Mouse (Mus musculus): ENCODE results near the gene Fzr1. TPM values are rescaled to one million over a fixed set of nuclear protein-coding genes. Genes with fewer than 3 reads are reported as not detected.

Gene Fzr1
- total RNA-seq, 1 experiment from 2014 or later = 24.8 TPM

DNA sequence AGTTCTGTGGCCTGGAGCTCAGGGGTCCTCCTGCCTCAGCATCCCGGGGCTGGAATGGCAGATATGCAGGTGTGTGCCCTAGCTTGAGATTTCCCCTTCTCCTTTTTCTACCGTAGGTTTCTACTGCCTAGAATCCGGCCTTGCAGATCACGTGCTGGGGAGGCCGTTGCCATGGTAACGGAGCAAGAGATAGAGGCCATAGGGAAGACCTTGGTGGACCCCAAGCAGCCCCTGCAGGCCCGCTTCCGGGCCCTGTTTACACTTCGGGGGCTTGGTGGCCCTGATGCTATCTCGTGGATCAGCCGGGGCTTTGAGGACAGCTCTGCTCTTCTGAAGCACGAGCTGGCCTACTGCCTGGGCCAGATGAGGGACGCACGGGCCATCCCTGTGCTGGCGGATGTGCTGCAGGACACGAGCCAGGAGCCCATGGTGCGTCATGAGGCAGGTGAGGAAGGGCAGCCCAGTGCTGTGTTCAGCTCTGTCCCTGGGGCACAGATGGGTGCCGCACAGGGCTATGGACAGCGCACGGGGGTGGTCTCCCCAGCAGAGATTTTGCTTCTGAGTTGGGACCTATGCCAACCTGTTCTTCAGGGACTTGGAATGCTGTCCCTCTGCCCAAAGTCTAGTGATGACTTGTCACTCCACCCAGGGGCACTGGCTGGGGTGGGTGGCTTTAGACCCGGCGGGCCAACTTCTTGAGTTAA, 7.4 kb upstream of the Fzr1 start:
- ATAC-seq (replicated peaks; ENCODE audit: low read depth, poor library complexity, severe bottlenecking) = no peak

DNA sequence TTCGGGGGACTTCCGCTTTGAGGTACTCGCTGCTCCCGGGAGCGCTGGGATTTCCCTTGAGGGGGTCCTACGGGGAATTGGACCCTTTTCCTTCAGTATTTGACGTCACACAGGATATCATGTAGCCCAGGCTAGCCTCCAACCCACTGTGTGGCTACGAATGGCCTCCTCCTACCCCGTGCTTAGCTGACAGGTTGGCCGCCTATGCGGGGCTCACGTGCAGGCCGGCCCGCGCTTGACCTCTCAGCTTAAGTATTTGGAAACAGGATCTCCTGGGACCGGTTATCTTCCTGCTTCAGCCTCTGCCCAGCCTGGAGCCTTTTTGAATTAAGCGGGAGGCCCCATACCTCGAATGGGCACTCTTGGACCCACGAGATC, 6.3 kb upstream of the Fzr1 start:
- peak; percentile 0; the same call in 1 of the 2 replicates for ATAC-seq (replicated peaks; ENCODE audit: low read depth, poor library complexity, severe bottlenecking)

DNA sequence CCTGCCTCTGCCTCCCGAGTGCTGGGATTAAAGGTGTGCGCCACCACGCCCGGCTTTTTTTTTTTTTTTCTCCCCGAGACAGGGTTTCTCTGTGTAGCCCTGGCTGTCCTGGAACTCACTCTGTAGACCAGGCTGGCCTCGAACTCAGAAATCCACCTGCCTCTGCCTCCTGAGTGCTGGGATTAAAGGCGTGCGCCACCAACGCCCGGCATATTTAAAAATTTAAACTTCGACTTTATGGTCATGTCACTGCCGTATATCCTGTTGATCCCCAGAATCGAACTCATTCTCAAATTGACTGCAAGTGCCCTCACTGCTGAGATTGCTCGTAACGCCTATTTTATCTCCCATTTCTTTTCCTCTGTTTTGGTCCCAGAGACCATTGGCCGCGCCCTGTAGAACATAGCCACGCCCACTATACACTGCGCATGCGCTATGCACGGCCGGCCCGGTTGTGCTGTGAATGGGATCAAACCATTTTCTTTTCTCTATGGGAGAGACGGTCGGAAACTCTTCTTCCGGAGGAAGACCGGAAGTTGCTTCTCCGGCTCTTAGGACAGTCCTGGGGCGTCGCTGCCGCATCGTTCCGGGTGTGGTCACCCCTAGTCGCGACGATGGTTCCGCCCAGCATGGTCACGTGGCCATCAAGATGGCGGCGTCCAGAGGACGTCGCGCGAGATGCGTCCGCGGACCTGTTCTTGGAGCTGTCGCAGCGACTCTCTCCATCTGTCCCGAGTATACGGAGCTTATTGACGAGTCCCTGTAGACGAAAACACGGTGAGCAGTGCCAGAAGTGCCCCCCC, 5.7 kb upstream of the Fzr1 start, which contains the start of the genes Dohh and Gm48551:
Dohh (plus strand) TSS at position 627 of the 803 bp plus-strand sequence.
Gm48551 (plus strand) TSS at position 665 of the 803 bp plus-strand sequence.
- ATAC-seq (replicated peaks; ENCODE audit: low read depth, poor library complexity, severe bottlenecking) = peak; percentile 77

DNA sequence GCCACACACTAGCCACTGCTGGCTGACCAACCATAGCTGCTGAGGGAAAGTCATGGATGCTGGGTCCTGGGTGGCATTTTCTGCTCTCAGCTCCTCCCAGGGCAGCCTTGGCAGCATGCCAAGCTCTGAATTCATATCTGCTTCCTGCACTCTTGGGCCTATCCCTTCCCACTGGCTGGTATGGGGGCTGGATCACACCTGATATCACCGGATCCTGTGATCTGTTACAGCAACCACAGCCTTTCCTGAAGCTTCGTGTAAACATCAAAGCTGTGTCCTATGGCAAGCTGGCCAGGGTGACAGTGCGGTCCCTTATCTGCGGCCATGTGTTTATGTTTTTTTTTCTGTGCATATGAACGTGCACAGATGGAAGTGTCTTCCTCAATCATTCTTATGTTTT, 3.7 kb upstream of the Fzr1 start:
- peak; percentile 57 for ATAC-seq (replicated peaks; ENCODE audit: low read depth, poor library complexity, severe bottlenecking)

DNA sequence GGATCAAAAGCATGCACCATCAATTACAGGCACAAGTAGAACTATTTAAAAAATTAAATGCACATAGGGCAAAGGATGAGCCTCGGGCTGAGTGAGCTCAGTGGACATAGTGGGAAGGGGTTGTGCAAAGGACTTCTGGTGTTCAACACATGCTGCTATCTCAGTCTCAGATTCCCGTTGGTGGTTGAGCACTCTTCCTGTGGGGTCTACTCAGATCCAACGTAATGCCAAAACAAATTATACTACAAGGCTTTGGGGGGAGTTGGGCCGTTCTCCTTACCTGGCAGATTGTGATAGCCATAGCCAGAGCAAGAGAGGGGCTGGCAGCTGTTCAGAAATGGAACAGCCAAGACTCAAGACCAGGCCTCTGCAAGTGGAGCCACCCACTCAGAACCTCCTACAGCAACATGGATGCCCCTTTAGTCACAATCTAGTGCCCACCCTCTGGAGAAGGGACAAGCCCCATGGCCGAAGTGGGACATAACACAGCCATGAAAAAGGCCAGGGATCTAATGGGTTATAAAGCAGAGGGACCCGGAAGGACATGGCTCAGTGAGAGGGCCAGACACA, 1.6 kb upstream of the Fzr1 start:
- ATAC-seq (replicated peaks; ENCODE audit: low read depth, poor library complexity, severe bottlenecking) = no peak

DNA sequence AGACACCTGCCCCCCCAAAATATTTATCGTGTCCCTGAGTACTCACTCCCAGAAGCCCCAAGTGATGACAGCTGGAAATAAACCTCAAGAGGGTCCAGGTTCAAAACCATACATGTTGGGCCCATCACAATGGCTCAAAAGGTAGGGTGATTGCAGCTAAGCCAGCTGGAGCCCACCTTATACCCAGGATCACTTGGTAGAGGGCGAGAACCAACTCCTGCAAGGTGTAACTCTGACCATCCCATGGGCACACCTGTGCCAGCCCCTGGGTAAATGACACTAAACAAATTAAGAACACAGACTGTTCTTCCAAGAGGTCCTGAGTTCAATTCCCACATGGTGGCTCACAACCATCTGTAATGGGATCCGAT, 852 bp upstream of the Fzr1 start:
- ATAC-seq (replicated peaks; ENCODE audit: low read depth, poor library complexity, severe bottlenecking) = no peak

DNA sequence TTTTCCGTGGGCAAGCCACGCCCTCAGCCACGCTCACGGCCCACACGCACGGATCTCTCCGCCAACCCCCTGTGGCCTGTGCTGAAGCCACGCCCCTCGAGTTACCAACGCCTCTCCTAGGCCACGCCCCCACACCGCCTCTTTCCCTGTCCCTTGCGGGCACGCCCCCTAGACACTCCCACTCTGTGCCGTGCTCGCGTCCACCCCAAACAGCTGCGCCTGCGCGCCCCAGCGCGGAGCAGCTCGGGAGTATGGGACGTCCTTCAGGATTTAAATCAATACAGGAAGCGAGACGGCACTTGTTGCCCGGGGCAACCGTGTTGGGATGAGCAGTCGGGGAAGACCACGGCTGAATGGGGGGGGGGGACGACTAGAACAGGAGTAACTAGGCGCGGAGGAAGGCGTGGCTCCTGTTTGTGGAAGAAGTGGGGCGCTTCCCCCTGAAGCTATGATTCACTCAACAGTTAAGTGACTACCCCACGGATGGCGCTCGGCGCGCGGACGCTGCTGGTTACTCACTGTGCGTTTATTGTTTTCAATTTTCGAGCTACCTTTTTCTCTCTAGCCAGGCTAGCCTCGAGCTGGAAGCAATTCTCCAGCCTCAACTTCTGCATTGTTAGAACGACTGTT, 352 bp upstream of the Fzr1 start:
- peak; percentile 74 for ATAC-seq (replicated peaks; ENCODE audit: low read depth, poor library complexity, severe bottlenecking)

DNA sequence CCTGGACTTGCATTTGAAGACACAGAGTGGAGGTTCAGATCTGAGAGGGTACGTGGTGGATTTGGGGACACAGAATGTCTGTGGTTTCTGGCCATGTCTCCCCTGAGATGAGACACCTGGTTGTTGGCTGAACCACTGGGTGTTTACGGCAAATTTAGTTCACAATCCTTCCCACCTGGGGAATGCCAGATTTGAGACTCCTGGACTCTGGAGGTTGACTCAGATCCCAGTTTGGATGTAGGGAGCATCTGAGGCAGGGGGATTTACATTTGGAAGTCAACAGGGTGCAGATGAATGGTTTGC, 1.0 kb downstream of the Fzr1 start:
- ATAC-seq (replicated peaks; ENCODE audit: low read depth, poor library complexity, severe bottlenecking) = no peak

DNA sequence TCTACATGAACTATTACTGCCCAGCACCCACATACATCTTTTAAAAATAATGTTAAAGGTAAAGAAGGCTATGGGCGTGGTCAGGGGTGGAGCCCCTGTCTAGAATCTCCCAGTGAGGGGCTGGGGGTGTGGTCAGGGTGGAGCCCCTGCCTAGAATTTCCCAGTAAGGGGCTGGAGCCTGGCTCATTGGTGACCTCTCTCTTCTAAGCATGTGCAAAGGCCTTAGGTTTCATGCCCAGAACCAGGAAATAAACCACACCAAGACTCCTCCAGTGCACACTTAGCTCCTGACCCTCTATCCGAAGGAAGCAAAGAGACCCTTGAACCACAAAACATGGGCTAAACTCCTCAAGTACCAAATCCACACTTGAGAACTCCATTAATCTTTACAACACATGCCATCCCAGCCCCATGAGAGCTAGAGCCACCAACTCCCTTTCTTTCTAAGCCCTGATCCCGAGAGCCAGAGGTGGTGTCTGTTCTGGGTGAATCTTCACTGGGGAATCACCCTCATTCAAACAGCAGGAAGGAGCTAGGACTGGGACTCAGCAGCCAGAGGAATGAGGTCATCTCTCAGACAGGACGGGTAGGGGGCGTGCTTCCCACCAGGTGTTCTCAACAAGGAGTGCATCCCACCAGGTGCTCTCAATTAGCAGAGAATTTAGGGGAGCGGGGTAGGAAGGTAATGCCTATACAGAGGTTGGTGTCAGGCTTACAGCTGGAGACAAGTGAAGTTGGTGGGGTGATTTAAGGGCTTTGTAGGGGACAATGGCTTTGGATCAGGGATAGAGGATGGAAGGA, 1.6 kb downstream of the Fzr1 start:
- ATAC-seq (replicated peaks; ENCODE audit: low read depth, poor library complexity, severe bottlenecking) = no peak

DNA sequence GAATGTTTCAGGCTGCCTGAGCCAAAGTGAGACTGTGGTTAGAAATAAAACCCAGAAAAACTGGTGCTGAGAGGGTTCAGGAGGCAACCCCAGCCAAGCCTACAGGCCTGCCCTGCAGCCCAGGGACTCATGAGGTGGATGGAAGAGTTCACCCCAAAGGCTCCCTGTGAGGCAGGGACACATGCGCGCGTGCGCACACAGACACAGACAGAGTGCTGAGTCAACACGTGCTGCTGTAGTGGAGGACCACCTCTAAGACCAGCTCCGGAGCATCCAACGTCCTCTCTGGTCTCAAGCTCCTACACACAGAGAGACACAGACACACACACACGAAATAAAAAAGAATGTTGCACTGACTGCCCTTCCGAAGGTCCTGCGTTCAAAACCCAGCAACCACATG, 3.0 kb downstream of the Fzr1 start:
- no peak for ATAC-seq (replicated peaks; ENCODE audit: low read depth, poor library complexity, severe bottlenecking)

DNA sequence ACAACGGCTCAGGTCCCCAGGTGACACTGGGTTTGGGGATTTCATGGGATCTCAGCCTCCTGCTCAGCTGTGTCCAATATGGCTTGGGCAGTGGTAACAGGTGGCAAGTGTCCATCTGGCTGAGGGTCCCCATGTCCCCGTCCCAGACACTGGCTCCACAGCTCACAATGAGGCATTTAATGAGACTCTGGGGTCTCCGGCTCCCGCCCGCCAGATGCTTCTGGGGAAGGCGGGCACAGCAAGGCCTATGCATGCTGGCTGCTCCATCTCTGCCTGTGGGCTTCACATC, 11.2 kb downstream of the Fzr1 start:
- ATAC-seq (replicated peaks; ENCODE audit: low read depth, poor library complexity, severe bottlenecking) = no peak

DNA sequence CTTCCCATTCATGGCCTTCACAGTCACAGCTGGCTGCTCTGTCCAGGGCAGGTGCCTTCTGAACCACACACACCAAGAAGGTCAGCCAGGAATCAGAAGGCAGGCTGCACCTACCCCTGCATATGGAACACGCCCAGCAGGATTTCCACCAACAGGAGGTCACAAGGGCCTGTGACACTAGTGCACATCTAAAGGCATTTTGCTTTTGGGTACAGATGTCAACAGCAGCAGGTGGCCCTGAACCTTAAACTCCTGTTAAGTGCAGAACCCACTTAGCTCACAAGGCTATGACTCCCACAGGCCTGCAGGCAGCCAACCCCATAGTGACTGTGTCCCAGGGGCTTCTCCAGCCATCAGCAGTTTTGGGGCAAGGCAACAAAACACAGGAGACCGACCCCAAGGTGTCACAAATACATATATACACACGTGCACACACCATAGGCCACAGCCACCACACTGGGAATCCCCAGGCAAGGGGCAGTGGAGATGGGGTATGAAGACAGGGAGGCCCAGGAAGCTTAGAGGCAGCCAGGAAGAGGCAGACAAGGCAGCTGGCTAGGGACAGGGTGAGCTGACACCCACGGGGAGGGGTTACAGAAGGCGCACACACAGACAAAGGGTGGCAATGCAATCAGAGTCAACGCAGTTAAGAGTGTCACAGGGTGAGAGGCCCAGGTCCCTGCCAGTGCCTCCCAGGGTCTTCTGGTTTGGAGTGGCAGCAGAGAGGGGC, 11.7 kb downstream of the Fzr1 start:
- ATAC-seq (replicated peaks; ENCODE audit: low read depth, poor library complexity, severe bottlenecking) = no peak

DNA sequence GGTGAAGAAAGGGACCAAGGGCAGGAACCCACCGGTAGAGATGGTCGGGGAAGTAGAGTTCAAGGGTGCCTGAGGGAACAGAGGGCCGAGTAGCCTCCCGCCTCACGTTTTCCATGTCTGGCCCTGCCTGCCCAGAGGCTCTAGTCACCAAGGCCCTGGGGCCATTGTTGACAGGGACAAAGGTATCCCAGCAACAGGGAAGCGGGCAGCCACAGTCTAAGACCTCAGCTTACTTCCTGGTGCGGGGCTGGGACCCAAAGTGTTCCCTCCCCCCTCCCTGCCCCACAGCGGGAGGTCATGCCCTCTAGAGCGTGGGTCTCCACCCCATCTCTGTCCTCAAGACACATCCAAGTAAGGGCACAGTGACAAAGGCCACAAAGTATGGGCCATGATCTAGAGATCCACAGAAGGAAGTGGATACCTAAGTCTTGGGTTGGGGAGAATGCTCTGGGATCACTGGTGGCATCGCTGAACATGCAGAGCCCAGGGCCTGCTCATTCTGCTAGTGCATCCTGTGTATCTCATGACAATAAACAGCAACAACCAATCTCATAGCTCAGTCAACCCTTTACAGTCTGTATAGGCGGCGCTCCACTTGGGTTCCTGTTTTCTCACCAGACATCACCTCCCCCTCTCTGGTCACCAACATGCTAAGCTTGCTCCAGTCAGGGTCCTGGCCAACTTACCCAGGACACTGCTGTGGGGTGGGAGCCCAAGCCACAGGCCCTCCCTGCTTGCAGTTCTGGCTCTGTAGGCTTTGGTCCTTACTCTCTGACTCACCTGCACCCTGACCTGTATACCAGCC, 12.4 kb downstream of the Fzr1 start, which contains the start of gene 4930404N11Rik:
4930404N11Rik (minus strand) TSS at position 145 of the 805 bp plus-strand sequence.
- ATAC-seq (replicated peaks; ENCODE audit: low read depth, poor library complexity, severe bottlenecking) = peak; percentile 29

DNA sequence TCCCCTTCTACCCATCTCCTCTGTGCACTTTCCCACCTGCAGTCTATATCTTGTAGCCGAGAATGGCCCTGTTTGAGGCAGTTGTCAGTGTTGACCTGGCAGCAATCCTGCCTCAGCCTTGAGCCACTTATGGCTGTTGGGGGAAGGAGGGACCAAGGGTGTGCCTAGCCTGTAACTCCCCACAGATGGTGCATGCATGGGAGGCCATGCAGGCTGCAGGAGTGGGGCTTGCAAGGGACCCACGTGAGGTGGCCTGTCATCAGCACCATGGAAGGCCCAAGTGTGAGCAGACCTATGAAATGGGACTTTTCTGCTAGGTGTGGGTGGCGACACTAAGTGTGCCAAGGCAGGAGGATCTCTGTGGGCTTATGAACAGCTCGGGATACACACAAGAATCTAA, 13.2 kb downstream of the Fzr1 start:
- no peak for ATAC-seq (replicated peaks; ENCODE audit: low read depth, poor library complexity, severe bottlenecking)

DNA sequence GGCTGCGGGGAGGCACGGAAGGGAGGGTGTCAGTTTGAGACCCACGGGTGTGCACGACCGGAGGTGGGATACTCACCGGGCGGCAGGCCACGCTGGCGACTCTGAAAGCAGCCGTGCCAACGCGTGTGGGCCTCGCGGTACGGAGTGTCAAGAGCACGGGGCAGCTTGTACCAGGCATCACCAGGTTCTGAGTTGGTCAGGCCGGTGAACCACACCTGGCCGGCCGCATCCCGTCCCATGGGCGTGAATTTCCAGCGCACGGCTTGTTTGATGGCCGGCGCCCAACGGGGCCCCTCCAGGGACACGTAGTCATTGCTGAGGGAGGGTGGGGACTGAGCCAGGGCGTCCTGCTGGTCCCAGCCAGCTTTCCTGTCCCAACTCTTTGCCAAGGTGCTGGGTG, 13.7 kb downstream of the Fzr1 start:
- no peak for ATAC-seq (replicated peaks; ENCODE audit: low read depth, poor library complexity, severe bottlenecking)

DNA sequence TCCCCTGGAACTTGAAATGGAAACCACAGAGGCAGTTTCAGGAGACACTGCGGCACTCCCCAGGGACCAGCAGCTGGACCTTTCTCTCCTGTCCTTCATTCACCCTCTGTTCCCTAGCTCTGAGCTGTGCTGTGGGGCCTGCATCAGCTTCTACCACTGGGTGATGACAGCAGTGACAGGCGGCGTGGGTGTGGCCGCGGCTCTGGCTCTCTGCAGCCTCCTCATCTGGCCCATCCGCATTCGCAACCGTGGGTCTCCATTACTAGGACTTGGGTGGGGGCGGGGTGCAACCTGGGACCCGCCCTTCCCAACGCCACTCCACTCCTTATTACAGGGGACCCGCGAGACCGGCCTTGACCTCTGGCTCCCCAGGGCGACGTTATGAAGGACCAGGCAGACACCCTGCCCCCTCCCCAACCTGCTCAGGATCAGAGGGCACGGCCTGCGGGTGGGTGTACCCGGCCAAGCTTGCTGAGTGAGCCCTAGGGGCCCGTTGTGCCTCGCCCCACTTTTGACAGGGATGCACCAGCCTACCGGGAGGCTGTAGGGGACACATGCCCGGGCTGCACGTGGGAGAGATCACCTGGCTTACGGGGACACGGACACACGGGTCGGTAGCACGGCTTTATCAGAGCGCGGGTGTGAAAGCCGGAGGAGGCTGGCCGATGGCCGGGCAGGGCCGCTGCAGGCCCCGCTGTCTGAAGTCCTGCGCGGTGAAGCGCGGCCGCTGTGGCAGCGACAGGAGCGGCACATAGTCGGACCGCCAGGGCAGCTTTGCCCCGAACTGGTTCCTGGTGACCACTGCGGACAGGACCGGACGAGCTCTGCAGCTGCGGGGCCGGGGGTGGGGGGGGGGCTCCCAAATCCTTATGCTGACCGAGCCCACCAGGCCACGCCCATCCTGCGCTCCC, 14.6 kb downstream of the Fzr1 start:
- ATAC-seq (replicated peaks; ENCODE audit: low read depth, poor library complexity, severe bottlenecking) = no peak

DNA sequence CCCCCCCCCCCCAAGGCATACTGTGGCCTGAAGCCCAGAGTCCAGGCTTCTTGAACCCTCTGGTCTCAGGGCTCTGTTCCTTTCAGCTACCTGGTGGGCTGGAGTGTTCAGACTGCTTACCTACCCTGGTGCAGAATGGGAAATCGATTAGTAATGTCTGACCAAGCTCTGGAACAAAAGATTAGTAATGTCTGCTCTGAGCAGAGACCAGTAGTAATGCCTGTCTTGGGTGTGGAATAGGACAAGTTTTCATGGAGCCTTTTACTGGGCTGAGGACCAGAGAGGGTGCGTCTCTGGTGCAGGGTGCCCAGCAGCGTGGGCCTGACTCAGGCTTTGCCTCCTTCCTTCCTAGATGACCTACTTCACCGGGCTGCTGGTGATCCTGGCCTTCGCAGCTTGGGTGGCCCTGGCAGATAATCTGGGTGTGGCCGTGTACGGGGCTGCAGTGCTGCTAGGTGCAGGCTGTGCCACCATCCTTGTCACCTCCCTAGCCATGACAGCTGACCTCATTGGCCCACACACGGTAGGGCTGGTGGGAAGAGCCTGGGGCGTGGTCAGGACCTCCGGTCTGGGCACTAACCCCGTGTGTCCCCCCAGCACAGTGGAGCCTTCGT, 15.9 kb downstream of the Fzr1 start:
- no peak for ATAC-seq (replicated peaks; ENCODE audit: low read depth, poor library complexity, severe bottlenecking)

All from common myeloid progenitor, adult 5-6 weeks (primary cell).